Mouse (Mus musculus): Measurements from ENCODE around the gene Lpar2.
A peak's percentile ranks its signal among the peaks of the same experiment; 100 is the strongest.

Gene Lpar2

GRCm38 (mm10) chr8:69805491-69805890, 16.7 kb upstream of the Lpar2 start:
- DNase-seq (ENCODE audit: low spot score in 2 of 2), result peak in 1 of 2 experiments; percentile 55

GRCm38 (mm10) chr8:69807236-69807635, 15.0 kb upstream of the Lpar2 start:
- DNase-seq (ENCODE audit: low spot score in 2 of 2), result peak in 1 of 2 experiments; percentile 54

GRCm38 (mm10) chr8:69808094-69808863, 13.9 kb upstream of the Lpar2 start, which contains the start of gene Gmip:
Gene Gmip (plus strand): TSS chr8:69808679.
- DNase-seq (ENCODE audit: low spot score in 2 of 2), result peak; percentile 64 to 85

GRCm38 (mm10) chr8:69808864-69809403, 13.3 kb upstream of the Lpar2 start:
- no peak for DNase-seq (ENCODE audit: low spot score in 2 of 2)

GRCm38 (mm10) chr8:69809820-69810219, 12.4 kb upstream of the Lpar2 start:
- DNase-seq (ENCODE audit: low spot score in 2 of 2), result no peak

- DNase-seq (ENCODE audit: low spot score in 2 of 2), result no peak
These were observed 7.3 kb upstream of the Lpar2 start for GRCm38 (mm10) chr8:69814881-69815280.

- no peak for DNase-seq (ENCODE audit: low spot score in 2 of 2)
These were observed 6.8 kb upstream of the Lpar2 start for GRCm38 (mm10) chr8:69815396-69815795.

- DNase-seq (ENCODE audit: low spot score in 2 of 2), result no peak
These were observed 1.8 kb upstream of the Lpar2 start for GRCm38 (mm10) chr8:69820466-69820865.

- peak in 1 of 2 experiments; percentile 35 for DNase-seq (ENCODE audit: low spot score in 2 of 2)
These were observed 251 bp upstream of the Lpar2 start for GRCm38 (mm10) chr8:69821971-69822385.

GRCm38 (mm10) chr8:69826371-69826770, 4.1 kb downstream of the Lpar2 start:
- DNase-seq (ENCODE audit: low spot score in 2 of 2), result no peak

- DNase-seq (ENCODE audit: low spot score in 2 of 2), result peak; percentile 81
These were observed 10.1 kb downstream of the Lpar2 start, which contains the start of gene Pbx4 for GRCm38 (mm10) chr8:69832298-69832853. Gene Pbx4 (plus strand): TSS chr8:69832491.

- no peak for DNase-seq (ENCODE audit: low spot score in 2 of 2)
These were observed 14.9 kb downstream of the Lpar2 start for GRCm38 (mm10) chr8:69837057-69837682.

GRCm38 (mm10) chr8:69847167-69848065, 25.2 kb downstream of the Lpar2 start:
- DNase-seq (ENCODE audit: low spot score in 2 of 2), result no peak

GRCm38 (mm10) chr8:69848951-69849350, 26.7 kb downstream of the Lpar2 start:
- peak; percentile 33 to 61 for DNase-seq (ENCODE audit: low spot score in 2 of 2)

GRCm38 (mm10) chr8:69849899-69850298, 27.7 kb downstream of the Lpar2 start:
- DNase-seq (ENCODE audit: low spot score in 2 of 2), result no peak

GRCm38 (mm10) chr8:69850926-69851506, 28.8 kb downstream of the Lpar2 start:
- DNase-seq (ENCODE audit: low spot score in 2 of 2), result no peak

GRCm38 (mm10) chr8:69853869-69854268, 31.6 kb downstream of the Lpar2 start:
- DNase-seq (ENCODE audit: low spot score in 2 of 2), result no peak

- no peak for DNase-seq (ENCODE audit: low spot score in 2 of 2)
These were observed 38.6 kb downstream of the Lpar2 start for GRCm38 (mm10) chr8:69860807-69861206.

GRCm38 (mm10) chr8:69861251-69861650, 39.0 kb downstream of the Lpar2 start:
- no peak for DNase-seq (ENCODE audit: low spot score in 2 of 2)

GRCm38 (mm10) chr8:69863387-69864020, 41.3 kb downstream of the Lpar2 start:
- no peak for DNase-seq (ENCODE audit: low spot score in 2 of 2)
